Mouse (Mus musculus) intestine, embryonic 16.5 days (tissue): ENCODE measurements around the gene Terf2. TPM values are rescaled to one million over a fixed set of nuclear protein-coding genes. Genes with fewer than 3 reads are reported as not detected.

Experiments used
- ATAC-seq: fragments of 200-750 bp; cut with Nextera tagmentation; 2 replicates; pipeline ENCODE4 v1.8.0; 2017; ENCODE audit warnings: moderate TSS enrichment, moderate library complexity
- H3K27ac ChIP-seq: fragments of 300-500 bp; sonication (generic); 2 replicates; pipeline ENCODE4 v1.5.1; 2014; ENCODE audit warnings: mild to moderate bottlenecking, low read length
- H3K27me3 ChIP-seq: fragments of 300-500 bp; sonication (generic); replicated peaks from 2 replicates; pipeline ENCODE4 v1.6.1; 2014; ENCODE audit warnings: low read length, control low read depth, mixed read lengths; ENCODE audit not compliant: control insufficient read depth, insufficient read depth
- H3K36me3 ChIP-seq: fragments of 300-500 bp; sonication (generic); 2 replicates; pipeline ENCODE4 v1.6.1; 2014; ENCODE audit warnings: low read length, control low read depth; ENCODE audit not compliant: control insufficient read depth, insufficient read depth
- H3K4me1 ChIP-seq: fragments of 300-500 bp; sonication (generic); 2 replicates; pipeline ENCODE4 v1.6.1; 2014; ENCODE audit warnings: low read length, control low read depth, mixed read lengths; ENCODE audit not compliant: control insufficient read depth, insufficient read depth
- H3K4me2 ChIP-seq: fragments of 300-500 bp; sonication (generic); 2 replicates; pipeline ENCODE4 v1.6.1; 2014; ENCODE audit warnings: low read depth, low read length, control low read depth
- H3K4me3 ChIP-seq: fragments of 300-500 bp; sonication (generic); 2 replicates; pipeline ENCODE4 v1.5.1; 2014; ENCODE audit warnings: mild to moderate bottlenecking, low read length
- H3K9ac ChIP-seq: fragments of 300-500 bp; sonication (generic); 2 replicates; pipeline ENCODE4 v1.6.1; 2014; ENCODE audit warnings: low read depth, low read length
- H3K9me3 ChIP-seq: fragments of 300-500 bp; sonication (generic); 2 replicates; pipeline ENCODE4 v1.6.1; 2016; ENCODE audit warnings: low read length, control low read depth; ENCODE audit not compliant: control insufficient read depth
- WGBS: fragments of 180-500 bp; shearing (Covaris S2); extraction: QIAGEN DNeasy Blood & Tissue Kit; methylation state at CpG from one replicate; pipeline ENCODE4 v1.1.7; 2014; 5-methylcytosine and 5-hydroxymethylcytosine counted together
- polyA plus RNA-seq: library from polyadenylated mRNA; unstranded; fragments of >200 nt; fragmentation: Nextera tagmentation; extraction: Ambion mirVana; gene quantifications from 2 replicates; pipeline ENCODE4 v1.2.1, GENCODE M21; 2015

The Terf2 gene
- polyA plus RNA-seq, 1 experiment from 2014 or later: 12.5 TPM

- no peak overlapping the region for H3K4me2 ChIP-seq
- no peak overlapping the region for H3K4me3 ChIP-seq
- ATAC-seq: no peak
- no peak overlapping the region for H3K27ac ChIP-seq
- no peaks in the 10 kb centered on the region for H3K36me3 ChIP-seq
- H3K4me1 ChIP-seq: peaks cover 14% of the 10 kb centered on the region
- 77% methylated on average over 24 of the region's 24 CpGs for WGBS
- no peak overlapping the region for H3K9ac ChIP-seq
- H3K9me3 ChIP-seq: no peaks in the 10 kb centered on the region
- H3K27me3 ChIP-seq: no peaks in the 10 kb centered on the region
These were observed 36.5 kb upstream of the Terf2 start for GRCm38 (mm10) chr8:107132581-107133491.

GRCm38 (mm10) chr8:107130028-107130427, 33.7 kb upstream of the Terf2 start:
- ATAC-seq: no peak
- WGBS: 86% methylated on average over 6 of the region's 6 CpGs

GRCm38 (mm10) chr8:107129171-107130025, 33.1 kb upstream of the Terf2 start:
- Histone ChIP-seq H3K36me3 (0 out of 2 replicates have a peak, but pooled peaks cover 2% of the 10 kb centered on the region), H3K4me1 (peaks cover 12% of the 10 kb centered on the region), H3K27me3 (no peaks in the 10 kb centered on the region), H3K4me3 (no peak overlapping the region), H3K9me3 (no peaks in the 10 kb centered on the region), H3K27ac (no peak overlapping the region), H3K9ac (no peak overlapping the region), H3K4me2 (no peak overlapping the region)
- peak; percentile 47 for ATAC-seq
- 54% methylated on average over 8 of the region's 8 CpGs for WGBS

More at GRCm38 (mm10) chr8:107130028-107130427, 33.7 kb upstream of the Terf2 start:
- Histone ChIP-seq H3K9ac (no peak overlapping the region), H3K27me3 (no peaks in the 10 kb centered on the region), H3K9me3 (no peaks in the 10 kb centered on the region), H3K4me2 (no peak overlapping the region), H3K36me3 (no peaks in the 10 kb centered on the region), H3K4me1 (peaks cover 12% of the 10 kb centered on the region), H3K27ac (no peak overlapping the region), H3K4me3 (no peak overlapping the region)

DNA sequence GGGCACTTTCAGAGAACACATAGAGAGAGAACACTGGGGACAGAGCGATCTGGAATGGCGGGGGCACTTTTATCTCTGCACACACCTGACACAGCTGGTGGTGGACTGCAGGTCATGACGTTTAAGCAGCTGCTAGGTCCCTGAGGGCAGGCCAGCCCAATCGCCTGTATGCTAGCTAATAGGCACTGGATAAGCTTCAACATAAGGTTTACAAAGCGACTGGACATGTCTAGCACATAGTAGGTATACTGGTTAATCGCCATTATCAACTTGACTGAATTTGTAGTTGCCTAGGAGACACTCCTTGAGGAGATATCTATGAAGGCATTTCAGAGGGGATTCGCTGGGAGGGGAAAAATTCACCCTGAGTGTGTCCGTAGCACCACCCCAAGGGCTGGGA, 28.0 kb upstream of the Terf2 start:
- Histone ChIP-seq H3K4me1 (peaks cover 20% of the 10 kb centered on the region), H3K9ac (no peak overlapping the region), H3K27ac (no peak overlapping the region), H3K27me3 (no peaks in the 10 kb centered on the region), H3K4me3 (no peak overlapping the region), H3K4me2 (no peak overlapping the region), H3K36me3 (0 out of 2 replicates have a peak, but pooled peaks cover 2% of the 10 kb centered on the region), H3K9me3 (no peaks in the 10 kb centered on the region)
- WGBS: 75% methylated on average over 8 of the region's 8 CpGs
- ATAC-seq: no peak

- Histone ChIP-seq H3K27me3 (no peaks in the 10 kb centered on the region), H3K36me3 (0 out of 2 replicates have a peak, but pooled peaks cover 2% of the 10 kb centered on the region), H3K9me3 (no peaks in the 10 kb centered on the region), H3K27ac (no peak overlapping the region), H3K4me3 (no peak overlapping the region), H3K9ac (no peak overlapping the region), H3K4me2 (no peak overlapping the region), H3K4me1 (peaks cover 27% of the 10 kb centered on the region)
- ATAC-seq: no peak
- 15% methylated on average over 9 of the region's 9 CpGs for WGBS
These were observed 26.8 kb upstream of the Terf2 start for GRCm38 (mm10) chr8:107123063-107123614.

- Histone ChIP-seq H3K27me3 (no peaks in the 10 kb centered on the region), H3K9me3 (no peaks in the 10 kb centered on the region), H3K9ac (no peak overlapping the region), H3K4me1 (peaks cover 29% of the 10 kb centered on the region), H3K36me3 (0 out of 2 replicates have a peak, but pooled peaks cover 2% of the 10 kb centered on the region), H3K4me3 (no peak overlapping the region), H3K4me2 (no peak overlapping the region), H3K27ac (no peak overlapping the region)
- 85% methylated on average over 7 of the region's 7 CpGs for WGBS
- no peak for ATAC-seq
These were observed 25.4 kb upstream of the Terf2 start for GRCm38 (mm10) chr8:107121681-107122291.

GRCm38 (mm10) chr8:107120806-107121205, 24.5 kb upstream of the Terf2 start:
- no peak overlapping the region for H3K27ac ChIP-seq
- ATAC-seq: no peak
- no peaks in the 10 kb centered on the region for H3K9me3 ChIP-seq
- H3K4me3 ChIP-seq: no peak overlapping the region
- no peaks in the 10 kb centered on the region for H3K27me3 ChIP-seq
- H3K36me3 ChIP-seq: 0 out of 2 replicates have a peak, but pooled peaks cover 2% of the 10 kb centered on the region
- H3K4me1 ChIP-seq: peaks cover 29% of the 10 kb centered on the region
- H3K9ac ChIP-seq: no peak overlapping the region
- H3K4me2 ChIP-seq: no peak overlapping the region

DNA sequence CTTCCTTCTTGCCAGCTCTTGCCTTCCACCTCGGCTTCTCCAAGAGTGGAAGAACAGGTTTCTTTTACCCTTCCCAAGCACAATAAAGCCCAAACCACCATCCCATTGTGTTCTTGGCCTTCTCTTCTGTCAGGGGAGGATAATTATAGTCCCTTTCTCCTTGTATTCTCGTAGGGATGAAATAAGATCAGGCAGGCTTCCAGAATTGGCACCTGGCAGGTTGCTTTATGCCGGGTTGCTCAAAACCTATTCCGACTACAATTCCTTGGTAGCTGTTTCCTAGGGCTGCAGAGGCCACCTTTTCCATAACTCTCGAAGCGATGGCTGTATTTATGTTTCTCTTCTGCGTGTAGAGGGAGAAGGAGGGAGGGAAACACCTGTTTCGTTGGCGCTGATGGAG, 23.1 kb upstream of the Terf2 start:
- Histone ChIP-seq H3K9me3 (no peaks in the 10 kb centered on the region), H3K4me2 (no peak overlapping the region), H3K4me3 (no peak overlapping the region), H3K27ac (peak overlapping the region; percentile 88), H3K27me3 (no peaks in the 10 kb centered on the region), H3K36me3 (no peaks in the 10 kb centered on the region), H3K4me1 (peaks cover 36% of the 10 kb centered on the region), H3K9ac (peak overlapping the region; percentile 46; the same call in 1 of the 2 replicates)
- 51% methylated on average over 9 of the region's 9 CpGs for WGBS
- ATAC-seq: 0 out of 2 replicates have a peak, but pooled peaks have one; percentile 4
